Mouse (Mus musculus) gastrocnemius, postnatal 25 days (tissue): Measurements from ENCODE around the gene Nxph4. TPM values are rescaled to one million over a fixed set of nuclear protein-coding genes. Genes with fewer than 3 reads are reported as not detected.
A peak's percentile ranks its signal among the peaks of the same experiment; 100 is the strongest.

Experiments used
- DNase-seq: peaks from one replicate; pipeline ENCODE4 v3.0.0; 2022
- total RNA-seq, 2 experiments: library from RNA; stranded (reverse); gene quantifications; 1 replicate in 1 of 2; 2 replicates in 1 of 2; pipeline ENCODE4 v1.2.3; 2021

Gene Nxph4
- total RNA-seq, 2 experiments from 2014 or later, result 0.26 to 0.32 TPM

DNA sequence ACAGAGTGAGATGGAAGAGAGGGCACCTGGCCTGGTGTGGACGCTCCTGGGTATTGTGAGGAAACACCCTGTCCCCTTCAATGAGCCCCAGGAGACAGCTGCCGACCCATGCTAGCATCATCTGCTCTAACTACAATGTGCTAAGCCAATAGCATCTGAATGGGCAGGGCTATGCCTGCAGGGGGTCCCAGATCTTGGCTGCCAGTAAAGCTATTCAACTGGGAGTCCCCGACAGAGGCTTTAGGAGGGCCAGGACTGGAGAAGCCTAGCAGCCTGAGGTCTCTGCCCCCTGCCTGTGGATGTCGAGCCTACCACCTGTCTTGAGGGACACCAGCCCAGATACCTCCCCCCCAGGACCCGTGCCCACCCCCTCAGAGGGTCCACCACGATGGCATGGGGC is 8.4 kb upstream of the Nxph4 start:
- no peak for DNase-seq

DNA sequence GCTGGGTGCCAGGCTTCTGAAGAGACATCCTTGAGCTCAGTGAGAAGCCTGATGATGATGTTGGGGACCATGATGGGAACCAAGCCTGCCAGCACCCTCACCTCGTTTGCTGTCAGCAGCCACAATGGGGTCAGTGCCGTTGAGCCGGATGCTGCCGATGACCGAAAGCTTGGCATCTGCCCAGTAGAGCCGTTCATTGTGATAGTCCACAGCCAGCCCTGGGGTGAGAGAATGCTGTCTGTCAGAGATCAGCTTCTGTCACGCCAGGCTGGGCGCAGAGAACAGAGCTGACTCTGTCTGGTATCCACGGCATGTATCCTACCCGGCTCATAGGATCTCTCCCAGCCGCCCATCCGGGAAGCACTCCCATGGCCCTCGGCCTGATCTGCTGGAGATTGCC is 7.7 kb upstream of the Nxph4 start:
- DNase-seq, result no peak

DNA sequence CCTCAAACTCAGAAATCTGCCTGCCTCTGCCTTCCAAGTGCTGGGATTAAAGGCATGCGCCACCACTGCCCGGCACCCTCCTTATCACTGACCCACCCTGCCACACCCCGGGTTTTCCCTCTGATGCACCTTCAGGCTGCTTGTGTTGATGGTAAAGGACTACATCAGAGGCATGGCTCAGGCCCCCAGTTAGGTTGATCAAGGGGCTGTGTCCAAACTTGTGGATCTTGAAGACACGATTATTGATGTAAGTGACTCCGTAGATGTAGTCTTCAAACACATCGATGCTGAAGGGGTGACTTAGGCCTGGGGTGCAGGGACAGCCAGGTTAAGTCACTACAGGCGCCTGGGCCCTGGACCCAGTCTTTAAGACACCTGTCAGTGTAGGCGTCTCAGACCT is 7.2 kb upstream of the Nxph4 start:
- DNase-seq, result no peak

DNA sequence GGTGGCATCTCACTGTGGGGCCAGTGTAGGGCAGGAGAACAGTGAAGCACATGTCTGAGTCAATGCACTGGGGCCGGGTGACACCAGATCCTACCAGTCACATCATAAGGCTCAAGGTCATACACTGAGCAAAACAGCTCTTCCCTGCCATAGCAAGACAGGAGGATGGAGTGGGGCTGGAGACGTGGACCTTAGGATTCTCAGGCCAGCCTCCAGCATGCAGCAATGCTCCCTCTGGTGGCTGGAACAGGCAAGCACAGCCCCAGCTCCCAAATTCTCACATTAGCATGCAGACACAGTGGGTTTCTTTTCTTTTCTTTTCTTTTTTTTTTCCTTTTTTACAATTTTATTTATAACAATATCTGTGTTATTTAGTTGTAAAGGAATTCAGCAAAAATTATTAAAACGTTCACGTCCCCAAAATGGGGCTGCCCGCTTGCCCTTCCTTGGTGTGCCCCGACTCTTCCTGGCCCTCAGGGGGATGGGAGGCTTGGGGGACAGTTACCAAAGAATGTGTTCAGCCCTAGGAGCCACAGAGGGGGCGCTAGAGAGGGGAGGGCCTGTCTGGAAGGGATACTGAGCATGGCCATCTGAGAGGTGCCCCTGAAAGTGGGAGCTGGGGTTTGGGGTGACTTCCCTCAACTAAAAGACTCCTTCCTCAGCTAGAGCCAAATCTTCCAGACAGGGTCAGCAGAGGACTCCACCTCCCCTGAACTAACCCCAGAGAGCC is 3.7 kb upstream of the Nxph4 start:
- DNase-seq, result peak; percentile 62

DNA sequence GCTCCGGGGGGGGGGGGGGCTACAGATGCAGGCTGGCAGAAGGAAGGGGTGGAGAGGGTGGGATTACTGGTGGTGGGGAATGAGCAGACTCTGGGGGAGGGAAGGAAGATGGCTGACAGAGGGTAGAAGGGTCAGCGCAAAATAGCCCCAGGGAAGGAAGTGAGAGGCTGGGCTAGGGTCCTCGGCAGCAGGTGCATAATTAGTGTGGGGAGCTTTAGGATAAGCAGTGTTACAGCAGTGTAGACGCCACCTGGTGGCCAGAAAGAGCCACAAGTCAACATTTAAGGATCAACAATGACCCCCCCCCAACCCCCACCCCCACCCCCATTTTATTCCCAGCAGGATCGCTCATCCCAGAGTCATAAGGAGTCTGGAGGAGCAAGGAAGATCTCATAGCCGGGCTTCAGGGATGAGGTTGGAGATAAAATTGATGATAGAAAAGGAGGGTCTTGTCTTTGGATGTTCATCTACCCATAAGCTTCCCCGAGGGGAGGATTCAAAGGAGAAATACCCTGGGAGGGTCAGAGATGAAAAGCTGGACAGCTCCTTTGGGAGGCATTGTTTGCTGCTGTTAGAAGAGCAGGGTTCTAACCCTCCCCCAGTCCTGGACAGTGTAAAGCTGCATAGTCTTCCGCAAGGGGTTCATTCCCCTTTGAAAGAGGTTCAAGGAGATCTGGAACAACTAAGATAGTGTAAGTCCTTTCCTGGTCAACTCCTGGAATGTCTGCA is 2.4 kb upstream of the Nxph4 start:
- DNase-seq, result no peak

DNA sequence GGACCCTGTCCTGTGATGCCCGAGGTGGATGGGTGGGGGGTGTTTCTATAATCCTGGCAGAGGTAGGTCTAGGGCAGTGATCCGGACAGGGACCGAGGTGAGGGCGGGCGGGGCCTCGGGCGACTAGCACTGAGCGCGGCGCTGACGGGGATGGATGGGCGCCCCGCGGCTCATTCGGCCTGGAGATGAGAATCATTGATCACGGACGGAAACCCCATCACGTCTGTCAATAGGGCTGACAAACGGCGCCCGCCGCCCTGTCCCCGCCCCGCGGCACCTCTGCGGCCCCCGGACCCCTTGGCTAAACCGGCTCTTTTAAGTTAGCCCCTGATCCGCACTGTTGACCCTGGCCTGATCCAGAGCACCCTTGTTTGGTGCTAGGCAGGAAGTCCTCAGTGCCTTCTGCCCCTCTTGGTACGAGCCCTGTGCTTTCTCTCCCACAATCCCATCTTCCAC is 598 bp upstream of the Nxph4 start:
- no peak for DNase-seq

DNA sequence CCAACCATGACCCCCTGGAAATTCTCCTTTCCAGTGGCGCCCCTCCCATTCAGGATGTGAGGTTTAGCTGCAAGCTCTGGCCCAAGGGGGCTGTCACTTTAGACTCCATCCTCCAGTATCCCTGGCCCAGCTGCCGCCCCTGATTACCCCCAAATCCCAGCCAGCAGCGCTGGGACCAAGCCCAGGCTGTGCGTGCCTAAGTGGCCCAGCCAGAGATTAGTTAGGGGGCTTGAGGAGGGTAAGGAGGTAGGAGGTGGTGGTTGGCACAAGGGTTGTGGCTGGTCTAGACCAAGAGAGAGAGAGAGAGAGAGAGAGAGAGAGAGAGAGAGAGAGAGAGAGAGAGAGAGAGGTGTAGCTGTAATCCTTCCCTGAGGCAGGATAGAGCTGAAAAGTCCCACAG is 2.8 kb downstream of the Nxph4 start:
- no peak for DNase-seq

DNA sequence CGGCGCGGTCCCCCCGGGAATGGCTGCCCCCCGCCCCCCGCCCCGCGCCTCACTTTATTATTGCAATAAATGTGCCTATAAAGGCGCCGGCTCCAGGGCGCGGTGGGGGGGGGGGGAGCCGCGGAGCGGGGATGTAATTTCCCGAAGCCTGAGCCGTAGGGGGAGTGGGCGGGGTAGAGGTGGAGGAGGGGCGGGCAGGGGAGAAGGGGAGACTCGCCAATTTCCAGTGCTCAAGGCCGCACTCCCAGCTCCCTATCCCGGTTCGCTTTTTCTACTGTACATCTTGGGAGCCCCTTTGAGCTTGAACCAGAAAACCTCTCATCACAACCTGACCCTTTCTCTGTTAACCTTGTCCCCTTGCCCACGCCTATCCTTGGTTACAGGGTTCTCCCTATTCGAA is 3.4 kb downstream of the Nxph4 start:
- no peak for DNase-seq

DNA sequence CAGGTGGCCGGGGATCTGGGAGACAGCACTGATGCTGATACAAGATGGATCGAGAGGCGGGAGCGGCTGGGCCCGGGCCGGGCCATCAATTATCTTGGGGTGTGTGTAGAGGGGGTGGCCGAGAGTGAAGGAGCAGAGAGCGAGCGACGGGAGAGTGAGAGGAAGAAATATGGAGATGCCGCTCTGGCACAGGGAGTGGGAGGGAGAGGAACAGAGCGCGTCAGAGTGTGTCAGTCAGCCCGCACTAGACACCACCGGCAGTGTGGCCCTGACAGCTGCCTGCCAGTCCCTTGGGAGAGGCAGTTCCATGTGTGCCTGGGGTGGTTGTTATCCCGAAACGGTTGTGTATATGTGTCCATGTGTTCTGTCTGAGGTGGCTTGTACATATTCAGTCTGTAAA is 6.9 kb downstream of the Nxph4 start:
- no peak for DNase-seq

DNA sequence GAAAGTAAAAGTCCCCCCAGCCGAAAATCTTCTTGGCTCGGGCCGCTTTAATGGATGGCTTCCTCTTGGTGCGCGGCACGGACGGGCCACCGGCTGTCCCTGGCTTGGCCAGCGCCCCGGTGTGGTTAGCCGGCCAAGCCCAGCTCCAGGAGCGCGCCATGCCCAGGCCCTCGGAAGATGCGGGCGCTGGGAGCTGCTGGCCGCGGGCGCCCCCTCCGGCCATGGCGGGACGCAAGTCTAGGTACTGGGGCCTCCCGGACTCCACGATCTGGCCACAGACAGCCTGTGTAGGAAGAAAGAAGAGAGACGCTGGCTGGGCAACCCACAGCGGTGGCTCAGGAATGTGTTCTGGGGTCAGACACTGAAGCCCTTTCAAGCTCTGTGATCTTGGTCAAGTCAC is 7.7 kb downstream of the Nxph4 start:
- DNase-seq, result peak; percentile 56

DNA sequence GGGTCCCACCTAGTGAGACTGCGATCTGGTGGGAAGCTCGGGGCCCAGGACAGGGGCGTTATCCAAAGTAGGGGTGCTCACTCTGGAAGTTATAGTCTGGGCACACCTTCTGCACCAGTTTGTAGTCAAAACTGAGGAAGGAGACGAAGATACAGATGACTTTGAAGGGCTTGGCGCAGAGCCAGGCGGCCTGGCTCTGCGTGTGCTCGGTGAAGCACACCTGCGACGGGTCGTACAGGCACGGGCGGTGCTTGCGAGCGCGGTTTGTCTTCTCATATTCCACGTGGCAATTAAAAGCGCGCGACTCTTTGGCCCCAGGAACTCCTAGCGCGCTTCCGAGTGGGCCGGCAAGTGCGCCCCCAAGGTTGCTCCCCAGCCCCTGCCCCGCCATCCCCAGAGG is 8.3 kb downstream of the Nxph4 start:
- DNase-seq, result no peak

DNA sequence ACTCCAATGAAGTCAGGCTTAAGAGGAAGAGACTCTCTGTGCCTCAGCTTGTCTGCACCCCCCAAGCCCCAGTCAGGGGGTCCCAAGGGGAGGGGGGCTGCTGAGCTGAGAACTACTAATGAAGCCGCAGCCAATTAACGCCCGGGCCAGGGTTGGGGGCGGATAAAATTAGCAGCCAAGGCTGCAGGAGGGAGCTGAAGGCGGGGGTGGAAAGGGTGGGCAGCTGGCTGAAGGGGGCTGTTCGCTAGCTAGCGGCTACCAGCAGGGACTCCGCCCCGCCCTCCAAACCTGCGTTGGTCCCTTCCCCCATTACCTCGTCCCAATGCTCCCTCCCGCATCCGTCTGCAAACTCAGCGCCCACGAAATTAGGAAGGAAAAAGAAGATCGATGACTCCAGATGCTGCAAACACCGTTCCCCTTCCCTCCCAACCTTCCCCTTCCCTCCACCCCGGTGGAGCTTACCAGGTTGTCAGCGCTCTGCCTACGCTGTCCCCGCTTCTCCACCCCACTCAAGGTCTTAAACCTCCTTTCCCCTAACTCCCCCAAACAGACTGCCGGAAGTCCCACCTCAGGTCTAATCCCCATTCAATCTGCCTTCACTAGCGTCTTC is 9.6 kb downstream of the Nxph4 start:
- DNase-seq, result no peak

DNA sequence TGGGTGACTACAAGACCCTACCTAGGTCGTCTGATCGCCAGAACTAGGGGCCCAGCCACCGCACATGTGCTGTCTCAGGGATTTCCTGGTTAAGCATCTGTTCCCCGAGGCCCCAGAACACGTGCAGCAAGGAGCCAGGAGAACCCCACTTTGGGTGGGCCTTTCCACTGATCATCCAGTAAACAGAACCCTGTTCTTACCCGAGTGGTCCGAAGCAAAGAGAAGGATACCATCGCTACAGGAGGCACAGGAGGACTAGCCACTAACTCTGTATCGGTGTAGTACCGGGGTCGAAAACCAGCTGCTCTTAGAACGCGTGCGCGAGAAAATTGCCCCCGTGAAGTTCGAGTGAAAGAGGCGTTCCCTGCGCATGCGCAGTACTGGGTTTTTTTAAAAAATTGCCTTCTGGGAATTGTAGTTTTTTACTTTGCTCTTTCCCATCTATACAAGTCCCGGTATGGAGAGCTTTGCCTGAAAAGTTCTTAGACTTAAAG is 12.2 kb downstream of the Nxph4 start, which contains the start of gene Shmt2:
Shmt2 (minus strand) TSS at position 357 of the 494 bp plus-strand sequence.
- DNase-seq, result peak; percentile 70

DNA sequence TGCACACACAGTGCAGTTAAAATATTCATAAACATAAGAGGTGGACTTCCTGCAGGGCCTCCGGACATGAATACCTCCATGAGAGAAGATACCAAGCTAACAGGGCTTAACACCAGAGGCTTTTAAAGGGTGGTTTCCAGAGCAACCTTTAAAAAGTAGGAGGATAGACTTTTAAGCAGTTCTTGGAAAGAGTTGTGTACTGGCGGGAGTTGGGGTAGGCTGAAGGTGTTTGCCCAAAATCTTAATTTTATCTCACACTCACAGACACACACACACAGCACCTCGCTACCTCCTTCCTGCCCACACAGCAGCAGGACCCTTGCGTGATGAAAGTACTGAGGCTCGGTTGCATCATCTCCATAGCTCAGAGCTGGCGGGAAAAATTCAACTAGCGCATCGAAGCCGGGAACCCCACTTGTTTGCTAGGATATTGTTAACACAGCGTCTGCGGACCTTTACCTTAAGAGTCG is 12.7 kb downstream of the Nxph4 start:
- DNase-seq, result no peak

DNA sequence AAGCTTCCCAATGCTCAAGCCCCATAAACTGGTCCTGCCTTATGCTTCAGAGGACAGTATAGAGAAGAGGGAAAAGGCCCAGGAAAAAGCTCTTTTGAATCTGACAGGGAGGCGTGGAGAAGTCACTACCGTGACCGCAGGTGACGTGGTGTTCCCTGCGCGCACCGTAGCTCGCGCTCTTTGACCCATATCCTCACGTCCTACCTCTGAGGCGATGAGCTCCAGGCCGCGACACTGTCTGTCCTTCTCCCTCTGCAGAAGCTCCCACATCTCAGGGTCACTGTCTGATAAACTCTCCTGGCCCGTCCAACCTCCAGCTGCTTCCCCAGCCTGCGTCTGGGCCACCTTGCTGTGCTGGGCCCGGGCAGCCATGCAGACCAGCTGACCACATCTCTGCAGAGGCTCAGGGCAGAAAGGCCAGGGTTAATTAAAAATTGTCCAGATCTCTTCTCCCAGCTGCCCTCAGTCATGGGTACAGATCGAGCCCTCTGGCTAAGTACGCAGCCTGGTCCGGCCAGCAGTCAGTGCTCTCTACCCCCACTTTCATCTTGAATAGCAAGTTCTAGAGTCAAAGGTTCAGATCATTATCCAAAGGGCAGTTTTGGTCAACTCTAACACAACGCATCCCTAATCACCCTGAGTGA is 13.5 kb downstream of the Nxph4 start:
- no peak for DNase-seq

DNA sequence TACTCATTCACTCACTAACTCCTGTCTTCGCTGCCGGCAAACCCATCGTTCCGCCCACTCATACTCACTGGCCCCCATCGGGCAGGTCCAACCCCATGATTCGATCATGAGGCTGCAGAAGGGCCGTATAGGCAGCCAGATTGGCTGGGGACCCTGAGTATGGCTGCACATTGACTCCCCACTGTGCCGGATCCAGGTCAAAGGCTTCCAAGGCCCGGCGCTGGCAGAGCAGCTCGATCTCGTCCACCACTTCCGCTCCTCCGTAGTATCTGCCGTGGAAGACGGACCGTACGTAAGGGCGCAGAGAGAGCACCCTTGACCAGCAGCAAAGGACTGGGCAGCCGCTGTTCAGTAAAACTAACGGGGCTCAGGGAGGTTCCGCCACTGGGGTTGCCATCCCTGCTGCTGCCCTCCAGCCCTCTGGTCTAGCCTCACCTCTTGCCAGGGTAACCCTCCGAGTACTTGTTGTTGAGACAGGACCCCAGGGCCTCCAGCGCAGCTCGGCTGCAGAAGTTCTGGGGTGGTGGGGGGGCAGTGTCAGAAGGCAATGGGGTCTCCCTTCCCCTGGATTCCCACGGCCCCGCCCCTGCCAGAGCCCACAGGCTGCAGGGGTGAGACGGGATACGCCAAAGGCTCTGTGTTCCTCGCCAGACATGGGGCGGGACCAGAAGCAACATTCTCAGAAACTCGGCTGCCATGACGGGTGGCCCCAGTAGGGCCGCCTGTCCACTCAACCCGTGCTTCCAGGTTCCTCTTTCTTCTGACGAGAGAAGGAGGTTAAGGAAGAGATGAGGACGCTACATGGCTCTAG is 14.3 kb downstream of the Nxph4 start:
- no peak for DNase-seq

DNA sequence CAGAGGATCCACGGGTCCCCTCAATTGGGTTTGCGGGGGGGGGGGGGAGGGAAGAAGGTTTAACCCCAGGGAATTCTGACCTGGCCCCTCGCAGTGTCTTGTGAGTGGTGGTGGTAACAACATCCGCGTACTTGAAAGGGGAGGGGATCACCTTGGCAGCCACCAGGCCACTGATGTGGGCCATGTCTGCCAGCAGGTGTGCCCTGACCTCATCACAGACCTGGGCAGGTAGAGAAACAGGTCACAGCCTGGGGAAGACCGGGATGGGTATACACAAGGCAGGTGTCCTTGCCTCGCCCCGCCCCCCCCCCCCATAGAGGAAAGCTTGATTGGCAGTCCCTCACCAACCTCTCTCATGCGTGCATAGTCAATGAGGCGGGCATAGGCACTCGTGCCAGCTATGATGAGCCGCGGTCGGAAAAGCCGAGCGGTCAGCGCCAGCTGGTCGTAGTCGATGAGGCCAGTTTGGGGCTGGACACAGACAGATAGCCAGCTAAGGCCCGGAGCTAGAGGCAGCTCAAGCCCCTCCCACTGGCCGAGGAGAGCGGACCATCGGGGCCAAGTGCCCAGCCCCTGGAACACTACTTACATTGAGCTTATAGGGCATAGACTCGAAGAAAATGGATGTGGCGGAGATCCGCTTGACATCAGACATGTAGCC is 15.2 kb downstream of the Nxph4 start:
- DNase-seq, result no peak

DNA sequence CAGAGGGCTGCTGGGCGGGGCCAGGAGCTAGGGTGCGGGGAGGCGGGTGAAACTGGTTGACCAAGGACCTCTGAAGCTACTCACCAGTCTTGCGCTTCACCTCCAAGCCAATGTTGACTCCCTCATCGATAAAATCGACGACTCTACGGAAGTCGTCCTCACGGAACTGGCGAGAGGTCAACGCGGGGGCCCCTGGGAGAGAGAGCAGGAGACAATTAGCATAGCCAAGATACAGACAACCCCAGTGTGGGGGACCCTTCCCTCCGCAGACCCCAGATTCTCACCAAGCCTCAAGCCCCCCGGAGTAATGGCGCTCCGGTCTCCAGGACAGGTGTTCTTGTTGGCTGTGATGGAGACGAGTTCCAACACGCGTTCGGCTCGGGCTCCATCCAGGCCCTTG is 16.4 kb downstream of the Nxph4 start:
- DNase-seq, result no peak

DNA sequence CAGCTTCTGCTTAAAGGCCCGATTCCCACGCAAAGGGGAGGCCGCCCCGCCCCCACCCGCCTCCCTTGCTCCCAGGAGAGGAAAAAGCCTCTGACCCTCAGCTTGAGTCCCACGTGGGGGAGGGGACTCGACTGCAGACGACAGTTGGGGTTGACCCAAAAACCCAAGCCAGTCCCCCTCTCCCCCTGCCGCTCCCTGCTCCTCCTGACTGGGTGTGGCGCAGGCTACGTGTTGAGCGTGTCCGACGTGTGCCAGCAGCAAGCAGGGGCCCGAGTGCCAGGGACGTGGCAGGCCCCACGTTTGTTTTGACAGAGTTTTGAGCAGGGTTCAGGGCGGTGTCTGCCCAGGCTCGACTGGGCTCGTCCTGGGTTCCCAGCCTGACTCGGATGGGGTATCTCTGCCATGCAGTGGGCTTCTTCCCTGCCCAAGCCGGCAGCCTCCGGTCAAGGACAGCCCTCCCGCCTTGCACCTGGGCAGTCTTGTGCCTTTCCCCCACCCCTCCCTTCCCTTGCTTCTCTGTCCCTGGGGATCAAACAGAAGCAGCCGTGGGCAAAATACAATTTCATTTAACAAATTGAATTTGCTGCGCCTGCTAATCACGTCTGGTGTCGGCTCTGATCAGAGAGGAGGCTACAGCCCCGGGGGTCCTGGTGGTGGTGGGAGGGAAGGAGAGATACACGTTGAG is 17.6 kb downstream of the Nxph4 start:
- DNase-seq, result peak; percentile 65

DNA sequence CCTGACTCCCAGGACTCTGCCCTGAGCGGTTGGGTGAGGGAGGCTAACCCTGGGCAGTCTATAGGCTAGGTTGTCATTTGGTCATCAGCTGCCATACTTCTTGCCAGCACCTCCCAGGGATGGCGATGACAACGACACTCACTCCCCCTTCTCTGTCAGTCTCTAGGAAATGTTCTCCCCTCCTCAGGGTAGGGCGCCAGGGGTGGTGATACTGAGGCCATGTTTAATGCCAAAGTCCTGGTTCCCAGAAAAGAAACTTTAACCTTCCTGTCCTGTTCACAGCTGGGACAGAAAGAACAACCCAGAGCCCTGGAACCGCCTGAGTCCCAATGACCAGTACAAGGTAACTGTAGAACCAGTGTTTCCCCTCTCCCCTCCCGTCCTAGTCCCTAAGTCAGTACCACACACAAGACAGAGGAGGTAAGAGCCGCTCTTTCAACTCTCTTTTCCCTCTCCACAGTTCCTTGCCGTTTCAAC is 18.3 kb downstream of the Nxph4 start:
- DNase-seq, result no peak
